Mouse (Mus musculus): ENCODE data around the gene Gm17374. TPM values are rescaled to one million over a fixed set of nuclear protein-coding genes. Genes with fewer than 3 reads are reported as not detected.
"Not testable (repeated sequence)": the region's sequence is repeated elsewhere in the genome, so short reads cannot be mapped to it uniquely, and the experiment has no call there.

Gene Gm17374
- total and polyA plus RNA-seq, 2 experiments from 2014 or later = not detected

- Histone ChIP-seq H3K4me3 (ENCODE audit: low read depth, low read length) (no peak overlapping the region), H3K9ac (no peak overlapping the region), H3K27ac (ENCODE audit: low read depth, low read length) (no peak overlapping the region), H3K4me2 (ENCODE audit: low read depth) (no peak overlapping the region), H3K27me3 (ENCODE audit: insufficient read depth, low read length) (no peaks in the 10 kb centered on the region), H3K36me3 (ENCODE audit: insufficient read depth) (peaks cover 25% of the 10 kb centered on the region), H3K9me3 (ENCODE audit: low read length) (no peaks in the 10 kb centered on the region), H3K4me1 (ENCODE audit: insufficient read depth) (no peaks in the 10 kb centered on the region)
- no peak for ATAC-seq
- WGBS = 93% methylated on average over 5 of the region's 5 CpGs
- no peak for DNase-seq
- TF ChIP-seq CTCF (IDR thresholded peaks at IDR 0.05; ENCODE audit: low read depth) = no peak
Observed at GRCm38 (mm10) chr2:140163351-140163854, 11.6 kb downstream of the Gm17374 start.

- Histone ChIP-seq H3K36me3 (ENCODE audit: insufficient read depth) (peaks cover 14% of the 10 kb centered on the region), H3K4me2 (ENCODE audit: low read depth) (no peak overlapping the region), H3K4me1 (ENCODE audit: insufficient read depth) (peaks cover 12% of the 10 kb centered on the region; the same call in 1 of the 2 replicates), H3K27ac (ENCODE audit: low read depth, low read length) (no peak overlapping the region), H3K4me3 (ENCODE audit: low read depth, low read length) (no peak overlapping the region), H3K9me3 (ENCODE audit: low read length) (no peaks in the 10 kb centered on the region), H3K9ac (no peak overlapping the region), H3K27me3 (ENCODE audit: insufficient read depth, low read length) (no peaks in the 10 kb centered on the region)
- WGBS = 79% methylated on average over 1 of the region's 1 CpGs
- no peak for TF ChIP-seq CTCF (IDR thresholded peaks at IDR 0.05; ENCODE audit: low read depth)
- DNase-seq = no peak
- ATAC-seq = no peak
Observed at GRCm38 (mm10) chr2:140169057-140169456, 17.2 kb downstream of the Gm17374 start.

DNA sequence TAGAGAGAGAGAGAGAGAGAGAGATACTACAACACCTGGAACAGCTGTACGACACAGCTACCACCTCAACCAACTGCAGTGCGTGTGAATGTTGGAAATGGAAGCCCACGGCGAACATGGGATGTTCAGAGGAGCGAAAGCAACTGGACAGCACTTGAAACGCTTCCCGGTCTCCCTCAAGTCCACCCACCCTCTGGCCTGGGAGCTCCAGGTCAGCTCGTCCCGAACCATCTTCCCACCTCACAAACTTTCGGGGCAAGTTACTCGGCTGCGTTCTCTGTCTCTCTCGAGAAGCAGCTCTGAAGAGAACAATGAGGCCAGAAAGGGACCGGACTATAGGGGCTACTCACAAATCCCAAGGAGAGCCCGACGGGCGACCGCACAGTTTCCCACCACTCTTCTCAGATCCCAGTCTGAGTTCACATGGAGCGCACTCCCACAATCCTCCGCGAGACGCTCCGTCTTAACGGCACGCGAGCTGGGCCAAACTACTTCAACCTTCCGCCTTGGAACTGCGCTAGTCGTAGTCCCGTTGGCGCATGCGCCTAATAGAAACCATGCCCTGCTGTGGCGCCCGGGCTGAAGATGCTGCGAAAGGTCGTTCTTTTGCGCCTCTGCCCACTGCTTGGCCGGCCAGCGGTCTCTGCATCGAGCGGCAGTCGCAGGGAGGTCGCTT lies 18.4 kb downstream of the Gm17374 start, which contains the start of the genes Esf1 and Ndufaf5:
TSS of gene Esf1 (minus strand) at position 438 of the 676 bp plus-strand sequence.
TSS of gene Ndufaf5 (plus strand) at position 523 of the 676 bp plus-strand sequence.
- under 1% methylated on average over 43 of the region's 43 CpGs for WGBS
- Histone ChIP-seq H3K4me3 (ENCODE audit: low read depth, low read length) (peak within 1 kb of the TSS; percentile 94), H3K27ac (ENCODE audit: low read depth, low read length) (peak within 1 kb of the TSS; percentile 67), H3K4me1 (ENCODE audit: insufficient read depth) (peaks cover 12% of the 10 kb centered on the region; the same call in 1 of the 2 replicates), H3K9ac (peak within 1 kb of the TSS; percentile 89), H3K9me3 (ENCODE audit: low read length) (no peaks in the 10 kb centered on the region), H3K36me3 (ENCODE audit: insufficient read depth) (peaks cover 10% of the 10 kb centered on the region), H3K27me3 (ENCODE audit: insufficient read depth, low read length) (no peaks in the 10 kb centered on the region), H3K4me2 (ENCODE audit: low read depth) (peak within 1 kb of the TSS; percentile 87)
- ATAC-seq (peak; percentile 99), DNase-seq (peak; percentile 98)
- TF ChIP-seq CTCF (IDR thresholded peaks at IDR 0.05; ENCODE audit: low read depth) = no peak

- 0 out of 2 replicates have a peak, but pooled peaks have one; percentile 7 for TF ChIP-seq CTCF (IDR thresholded peaks at IDR 0.05; ENCODE audit: low read depth)
- Histone ChIP-seq H3K4me1 (ENCODE audit: insufficient read depth) (peaks cover 12% of the 10 kb centered on the region; the same call in 1 of the 2 replicates), H3K9me3 (ENCODE audit: low read length) (no peaks in the 10 kb centered on the region), H3K4me3 (ENCODE audit: low read depth, low read length) (peak overlapping the region; percentile 94), H3K36me3 (ENCODE audit: insufficient read depth) (peaks cover 10% of the 10 kb centered on the region), H3K27me3 (ENCODE audit: insufficient read depth, low read length) (no peaks in the 10 kb centered on the region), H3K27ac (ENCODE audit: low read depth, low read length) (peak overlapping the region; percentile 67), H3K9ac (peak overlapping the region; percentile 89), H3K4me2 (ENCODE audit: low read depth) (peak overlapping the region; percentile 87)
- 6% methylated on average over 28 of the region's 28 CpGs for WGBS
- ATAC-seq (peak; percentile 65), DNase-seq (no peak)
Observed at GRCm38 (mm10) chr2:140170803-140171553, 19.1 kb downstream of the Gm17374 start.

- not testable (repeated sequence) for ATAC-seq; H3K4me3 ChIP-seq (ENCODE audit: low read depth, low read length); H3K4me1 ChIP-seq (ENCODE audit: insufficient read depth); H3K27ac ChIP-seq (ENCODE audit: low read depth, low read length); H3K4me2 ChIP-seq (ENCODE audit: low read depth); H3K9me3 ChIP-seq (ENCODE audit: low read length); H3K27me3 ChIP-seq (ENCODE audit: insufficient read depth, low read length); H3K9ac ChIP-seq
- peak; percentile 45 for TF ChIP-seq CTCF (IDR thresholded peaks at IDR 0.05; ENCODE audit: low read depth)
- DNase-seq = peak; percentile 4
- 80% methylated on average over 3 of the region's 3 CpGs for WGBS
- peaks cover 24% of the 10 kb centered on the region for H3K36me3 ChIP-seq (ENCODE audit: insufficient read depth)
Observed at GRCm38 (mm10) chr2:140185685-140186210, 33.9 kb downstream of the Gm17374 start.

DNA sequence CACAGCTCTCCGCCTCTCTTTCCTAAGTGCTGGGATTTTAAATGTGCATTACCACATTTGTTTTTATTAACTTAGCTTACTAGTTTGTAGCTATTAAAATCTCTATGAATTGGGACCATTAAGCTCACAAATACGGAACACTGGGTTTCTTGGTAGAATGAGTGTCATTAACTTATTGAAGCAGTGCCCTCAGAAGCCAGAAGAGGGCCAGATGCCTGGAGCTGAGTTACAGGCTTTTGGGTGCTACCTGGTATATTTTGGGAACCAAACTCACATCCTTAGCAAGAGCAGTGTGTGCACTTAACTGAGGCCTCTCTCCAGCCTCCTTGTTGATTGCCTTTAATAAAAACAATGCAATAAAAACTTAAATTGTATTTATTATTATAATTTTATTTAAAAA lies 48.9 kb downstream of the Gm17374 start:
- peak; percentile 32 for DNase-seq
- no peak overlapping the region for H3K4me3 ChIP-seq (ENCODE audit: low read depth, low read length)
- H3K4me1 ChIP-seq (ENCODE audit: insufficient read depth) = no peaks in the 10 kb centered on the region
- H3K36me3 ChIP-seq (ENCODE audit: insufficient read depth) = peaks cover 34% of the 10 kb centered on the region
- no peaks in the 10 kb centered on the region for H3K9me3 ChIP-seq (ENCODE audit: low read length)
- ATAC-seq = peak; percentile 51; the same call in 1 of the 2 replicates
- peak; percentile 62 for TF ChIP-seq CTCF (IDR thresholded peaks at IDR 0.05; ENCODE audit: low read depth)
- H3K27me3 ChIP-seq (ENCODE audit: insufficient read depth, low read length) = no peaks in the 10 kb centered on the region
- H3K4me2 ChIP-seq (ENCODE audit: low read depth) = no peak overlapping the region
- H3K27ac ChIP-seq (ENCODE audit: low read depth, low read length) = no peak overlapping the region
- 78% methylated on average over 2 of the region's 2 CpGs for WGBS
- no peak overlapping the region for H3K9ac ChIP-seq
